Mouse (Mus musculus): ENCODE measurements around the gene Rcan1.

DNA sequence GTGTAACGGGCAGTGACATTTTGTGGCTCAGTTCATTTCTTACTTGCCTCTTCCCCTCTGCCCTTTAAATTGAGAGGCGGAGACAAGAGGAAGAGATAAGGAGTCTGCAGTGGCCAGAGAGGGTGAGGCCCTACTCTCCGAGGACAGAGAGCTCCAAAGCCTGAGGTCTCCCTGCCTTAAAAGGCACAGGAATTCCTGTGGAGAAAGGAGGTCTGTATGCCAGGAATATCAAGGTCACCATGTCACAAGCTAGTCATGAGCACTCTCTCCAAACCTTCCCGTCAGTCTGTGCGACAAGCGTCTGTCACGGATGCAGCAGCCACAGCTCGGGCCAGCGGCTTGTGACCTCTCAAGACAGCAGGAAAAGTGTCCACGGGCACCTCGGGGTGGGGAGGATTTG lies 125.5 kb downstream of the Rcan1 start:
- TF ChIP-seq CTCF (IDR thresholded peaks at IDR 0.05; ENCODE audit: insufficient read depth, low read length) (no peak), POLR2A (IDR thresholded peaks at IDR 0.05; ENCODE audit: borderline replicate concordance, extremely low read depth, low read depth, low read length) (no peak)

Data from lung, adult 2 months (tissue).